Mouse (Mus musculus) forebrain, embryonic 16.5 days (tissue): Measurements from ENCODE around the gene Ccdc142. TPM values are rescaled to one million over a fixed set of nuclear protein-coding genes. Genes with fewer than 3 reads are reported as not detected.
A peak's percentile ranks its signal among the peaks of the same experiment; 100 is the strongest.

Source experiments
- ATAC-seq: fragments of 200-750 bp; cut with Nextera tagmentation; 2 replicates; pipeline ENCODE4 v1.8.0; 2017; ENCODE audit warnings: mild to moderate bottlenecking, moderate library complexity
- H3K27ac ChIP-seq: fragments of 300-500 bp; sonication (generic); 2 replicates; pipeline ENCODE4 v1.5.1; 2014; ENCODE audit warnings: low read length, control low read depth
- H3K27me3 ChIP-seq: fragments of 300-500 bp; sonication (generic); replicated peaks from 2 replicates; pipeline ENCODE4 v1.6.1; 2014; ENCODE audit warnings: low read length; ENCODE audit not compliant: control insufficient read depth, insufficient read depth
- H3K36me3 ChIP-seq: fragments of 300-500 bp; sonication (generic); 2 replicates; pipeline ENCODE4 v1.6.1; 2014; ENCODE audit not compliant: control insufficient read depth, insufficient read depth
- H3K4me1 ChIP-seq: fragments of 300-500 bp; sonication (generic); replicated peaks from 2 replicates; pipeline ENCODE4 v1.6.1; 2014; ENCODE audit warnings: low read length; ENCODE audit not compliant: control insufficient read depth, insufficient read depth
- H3K4me2 ChIP-seq: fragments of 300-500 bp; sonication (generic); 2 replicates; pipeline ENCODE4 v1.6.1; 2014; ENCODE audit warnings: mild to moderate bottlenecking, low read length, control low read depth
- H3K4me3 ChIP-seq: fragments of 300-500 bp; sonication (generic); replicated peaks from 2 replicates; pipeline ENCODE4 v1.5.1; 2014; ENCODE audit warnings: mild to moderate bottlenecking, low read length, control low read depth
- H3K9ac ChIP-seq: fragments of 300-500 bp; sonication (generic); replicated peaks from 2 replicates; pipeline ENCODE4 v1.6.1; 2014; ENCODE audit warnings: low read depth, low read length, control low read depth
- H3K9me3 ChIP-seq: fragments of 300-500 bp; sonication (generic); 2 replicates; pipeline ENCODE4 v1.6.1; 2016; ENCODE audit warnings: low read length; ENCODE audit not compliant: control insufficient read depth
- WGBS: fragments of 180-500 bp; shearing (Covaris S2); extraction: QIAGEN DNeasy Blood & Tissue Kit; methylation state at CpG from one replicate; pipeline ENCODE4 v1.1.7; 2014; 5-methylcytosine and 5-hydroxymethylcytosine counted together
- polyA plus RNA-seq: library from polyadenylated mRNA; unstranded; fragments of >200 nt; fragmentation: Nextera tagmentation; extraction: Ambion mirVana; gene quantifications from 2 replicates; pipeline ENCODE4 v1.2.1, GENCODE M21; 2015

Gene Ccdc142
- polyA plus RNA-seq, 1 experiment from 2014 or later: 4.3 TPM

GRCm38 (mm10) chr6:83121863-83122710 is 20.7 kb downstream of the Ccdc142 start:
- no peaks in the 10 kb centered on the region for H3K9me3 ChIP-seq
- peak; percentile 49 for ATAC-seq
- peak overlapping the region; percentile 96 for H3K9ac ChIP-seq
- peak overlapping the region; percentile 98 for H3K27ac ChIP-seq
- H3K4me3 ChIP-seq: peak overlapping the region; percentile 86
- peaks cover 9% of the 10 kb centered on the region; the same call in 1 of the 2 replicates for H3K36me3 ChIP-seq
- peak overlapping the region; percentile 98 for H3K4me2 ChIP-seq
- WGBS: 1% methylated on average over 52 of the region's 52 CpGs
- H3K4me1 ChIP-seq: peaks cover 40% of the 10 kb centered on the region
- H3K27me3 ChIP-seq: no peaks in the 10 kb centered on the region

GRCm38 (mm10) chr6:83122961-83123360 is 21.6 kb downstream of the Ccdc142 start:
- Histone ChIP-seq H3K36me3 (peaks cover 7% of the 10 kb centered on the region; the same call in 1 of the 2 replicates), H3K9ac (peak overlapping the region; percentile 1; the same call in 1 of the 2 replicates), H3K27ac (no peak overlapping the region), H3K4me3 (no peak overlapping the region), H3K4me2 (peak overlapping the region; percentile 98; the same call in 1 of the 2 replicates), H3K27me3 (no peaks in the 10 kb centered on the region), H3K9me3 (no peaks in the 10 kb centered on the region), H3K4me1 (peaks cover 38% of the 10 kb centered on the region)
- WGBS: 80% methylated on average over 5 of the region's 5 CpGs
- ATAC-seq: no peak

- Histone ChIP-seq H3K36me3 (no peaks in the 10 kb centered on the region), H3K4me1 (peaks cover 31% of the 10 kb centered on the region), H3K9me3 (no peaks in the 10 kb centered on the region), H3K4me2 (peak overlapping the region; percentile 82), H3K27ac (peak overlapping the region; percentile 65), H3K9ac (peak overlapping the region; percentile 75), H3K4me3 (peak overlapping the region; percentile 87), H3K27me3 (no peaks in the 10 kb centered on the region)
- WGBS: under 1% methylated on average over 30 of the region's 30 CpGs
- ATAC-seq: peak; percentile 26
Measured at GRCm38 (mm10) chr6:83124851-83125312, 23.5 kb downstream of the Ccdc142 start.

GRCm38 (mm10) chr6:83125331-83125730 is 23.9 kb downstream of the Ccdc142 start, which contains the start of gene Ino80b:
Gene Ino80b, minus strand, starts transcription at chr6:83125431.
- ATAC-seq: no peak
- Histone ChIP-seq H3K4me1 (peaks cover 27% of the 10 kb centered on the region), H3K36me3 (no peaks in the 10 kb centered on the region), H3K27ac (peak within 1 kb of the TSS; percentile 65), H3K27me3 (no peaks in the 10 kb centered on the region), H3K4me3 (peak within 1 kb of the TSS; percentile 87), H3K9ac (peak within 1 kb of the TSS; percentile 75), H3K9me3 (no peaks in the 10 kb centered on the region), H3K4me2 (peak within 1 kb of the TSS; percentile 82)
- WGBS: 16% methylated on average over 5 of the region's 5 CpGs

GRCm38 (mm10) chr6:83127419-83127818 is 26.0 kb downstream of the Ccdc142 start:
- no peak for ATAC-seq
- H3K4me3 ChIP-seq: no peak overlapping the region

GRCm38 (mm10) chr6:83131469-83132034 is 30.2 kb downstream of the Ccdc142 start:
- no peak overlapping the region for H3K4me3 ChIP-seq
- no peaks in the 10 kb centered on the region for H3K9me3 ChIP-seq
- no peak for ATAC-seq
- H3K4me1 ChIP-seq: peaks cover 5% of the 10 kb centered on the region; the same call in 1 of the 2 replicates
- peaks cover 12% of the 10 kb centered on the region for H3K27me3 ChIP-seq
- H3K9ac ChIP-seq: no peak overlapping the region
- no peaks in the 10 kb centered on the region for H3K36me3 ChIP-seq
- no peak overlapping the region for H3K27ac ChIP-seq
- H3K4me2 ChIP-seq: no peak overlapping the region
- WGBS: 86% methylated on average over 6 of the region's 6 CpGs

More at GRCm38 (mm10) chr6:83127419-83127818, 26.0 kb downstream of the Ccdc142 start:
- Histone ChIP-seq H3K9me3 (no peaks in the 10 kb centered on the region), H3K36me3 (no peaks in the 10 kb centered on the region), H3K27ac (no peak overlapping the region), H3K9ac (no peak overlapping the region), H3K4me2 (no peak overlapping the region), H3K4me1 (peaks cover 21% of the 10 kb centered on the region), H3K27me3 (no peaks in the 10 kb centered on the region)
- 91% methylated on average over 5 of the region's 5 CpGs for WGBS

- WGBS: 86% methylated on average over 9 of the region's 9 CpGs
- Histone ChIP-seq H3K4me1 (peaks cover 12% of the 10 kb centered on the region), H3K27ac (no peak overlapping the region), H3K36me3 (no peaks in the 10 kb centered on the region), H3K4me3 (no peak overlapping the region), H3K9me3 (no peaks in the 10 kb centered on the region), H3K4me2 (no peak overlapping the region), H3K27me3 (peaks cover 14% of the 10 kb centered on the region), H3K9ac (no peak overlapping the region)
- ATAC-seq: no peak
Measured at GRCm38 (mm10) chr6:83132176-83132919, 30.9 kb downstream of the Ccdc142 start.

- no peaks in the 10 kb centered on the region for H3K36me3 ChIP-seq
- H3K9me3 ChIP-seq: no peaks in the 10 kb centered on the region
- WGBS: 63% methylated on average over 3 of the region's 3 CpGs
- ATAC-seq: no peak
- peaks cover 21% of the 10 kb centered on the region for H3K4me1 ChIP-seq
- no peak overlapping the region for H3K9ac ChIP-seq
- no peak overlapping the region for H3K4me3 ChIP-seq
- peaks cover 16% of the 10 kb centered on the region for H3K27me3 ChIP-seq
- no peak overlapping the region for H3K4me2 ChIP-seq
- no peak overlapping the region for H3K27ac ChIP-seq
Measured at GRCm38 (mm10) chr6:83134226-83134625, 32.8 kb downstream of the Ccdc142 start.
